Mouse (Mus musculus) liver, embryonic 14.5 days (tissue): ENCODE data around the gene Casp14. TPM values are rescaled to one million over a fixed set of nuclear protein-coding genes. Genes with fewer than 3 reads are reported as not detected.

ENCODE experiments used
- ATAC-seq: fragments of 200-750 bp; cut with Nextera tagmentation; 2 replicates; pipeline ENCODE4 v1.8.0; 2017; ENCODE audit warnings: moderate number of reproducible peaks, mild to moderate bottlenecking, moderate library complexity; ENCODE audit not compliant: insufficient read depth
- DNase-seq, 3 experiments: peaks; one replicate each; pipeline ENCODE4 v3.0.0-alpha.2; 2012 to 2013; ENCODE audit warnings: low read depth in 3 of 3, low spot score in 3 of 3
- H3K27ac ChIP-seq: fragments of 300-500 bp; sonication (generic); 2 replicates; pipeline ENCODE4 v1.5.1; 2014; ENCODE audit warnings: moderate library complexity, mild to moderate bottlenecking, control low read depth, inconsistent platforms
- H3K27me3 ChIP-seq: fragments of 300-500 bp; sonication (generic); 2 replicates; pipeline ENCODE4 v1.6.1; 2014; ENCODE audit warnings: mild to moderate bottlenecking, low read length, moderate library complexity; ENCODE audit not compliant: control insufficient read depth, insufficient read depth
- H3K36me3 ChIP-seq: fragments of 300-500 bp; sonication (generic); replicated peaks from 2 replicates; pipeline ENCODE4 v1.6.1; 2014; ENCODE audit warnings: low read depth; ENCODE audit not compliant: control insufficient read depth, insufficient read depth
- H3K4me1 ChIP-seq, 2 experiments: fragments of 200-500 bp in 1 of 2; fragments of 300-500 bp in 1 of 2; sonication (generic) in 1 of 2; replicated peaks; 2 replicates each; pipeline ENCODE4 v1.6.1; 2012 to 2014; ENCODE audit warnings: antibody characterized with exemption in 1 of 2, inconsistent platforms in 1 of 2, low read length in 1 of 2; ENCODE audit not compliant: control insufficient read depth in 2 of 2, insufficient read depth in 2 of 2
- H3K4me2 ChIP-seq: fragments of 300-500 bp; sonication (generic); 2 replicates; pipeline ENCODE4 v1.6.1; 2014; ENCODE audit warnings: low read depth, mild to moderate bottlenecking, control low read depth, moderate library complexity
- H3K4me3 ChIP-seq, 2 experiments: fragments of 200-500 bp in 1 of 2; fragments of 300-500 bp in 1 of 2; sonication (generic) in 1 of 2; 2 replicates each; pipeline ENCODE4 v1.5.1; 2012 to 2014; ENCODE audit warnings: low read depth in 2 of 2, low read length in 2 of 2, mild to moderate bottlenecking in 2 of 2, control low read depth in 1 of 2, inconsistent platforms in 1 of 2, moderate library complexity in 1 of 2; ENCODE audit not compliant: insufficient read depth in 1 of 2
- H3K9ac ChIP-seq: fragments of 300-500 bp; sonication (generic); replicated peaks from 2 replicates; pipeline ENCODE4 v1.6.1; 2014; ENCODE audit warnings: mild to moderate bottlenecking, control low read depth, moderate library complexity
- H3K9me3 ChIP-seq: fragments of 300-500 bp; sonication (generic); 2 replicates; pipeline ENCODE4 v1.6.1; 2016; ENCODE audit warnings: low read length, mixed read lengths; ENCODE audit not compliant: control insufficient read depth
- CTCF ChIP-seq: IDR thresholded peaks from 2 replicates; pipeline ENCODE4 v1.5.1; 2016; ENCODE audit warnings: antibody characterized with exemption, low read depth, control low read depth
- EP300 ChIP-seq: IDR thresholded peaks from 2 replicates; pipeline ENCODE4 v1.6.1; 2016; ENCODE audit warnings: antibody characterized with exemption, low read depth
- WGBS: fragments of 180-500 bp; shearing (Covaris S2); extraction: QIAGEN DNeasy Blood & Tissue Kit; methylation state at CpG from one replicate; pipeline ENCODE4 v1.1.7; 2014; ENCODE audit not compliant: insufficient replicate concordance; 5-methylcytosine and 5-hydroxymethylcytosine counted together
- polyA plus RNA-seq, 2 experiments: library from polyadenylated mRNA; depleted of rRNA in 1 of 2; stranded (reverse) in 1 of 2; unstranded in 1 of 2; fragments of >200 nt; fragmentation: Nextera tagmentation in 1 of 2; extraction: Ambion mirVana in 1 of 2; gene quantifications; 2 replicates each; pipeline versions ENCODE4 v1.2.1 to v1.2.3; 2012 to 2014

Casp14 gene
- polyA plus RNA-seq, 2 experiments, result not detected

- H3K9ac ChIP-seq, result no peak overlapping the region
- H3K4me1 ChIP-seq, result no peaks in the 10 kb centered on the region
- DNase-seq (no peak), ATAC-seq (no peak)
- H3K36me3 ChIP-seq, result no peaks in the 10 kb centered on the region
- H3K27ac ChIP-seq, result no peak overlapping the region
- no peaks in the 10 kb centered on the region for H3K27me3 ChIP-seq
- no peak for TF ChIP-seq EP300
- no peak for TF ChIP-seq CTCF
- WGBS, result 65% methylated on average over 5 of the region's 5 CpGs
- H3K9me3 ChIP-seq, result no peaks in the 10 kb centered on the region
- no peak overlapping the region for H3K4me3 ChIP-seq
- no peak overlapping the region for H3K4me2 ChIP-seq
These were observed 9.8 kb upstream of the Casp14 start for GRCm38 (mm10) chr10:78727876-78728275.

GRCm38 (mm10) chr10:78727035-78727434 lies 8.9 kb upstream of the Casp14 start:
- ATAC-seq (no peak), DNase-seq (no peak)
- Histone ChIP-seq H3K4me1 (no peaks in the 10 kb centered on the region), H3K27ac (no peak overlapping the region), H3K4me2 (no peak overlapping the region), H3K9me3 (no peaks in the 10 kb centered on the region), H3K36me3 (no peaks in the 10 kb centered on the region), H3K4me3 (no peak overlapping the region), H3K27me3 (no peaks in the 10 kb centered on the region), H3K9ac (no peak overlapping the region)
- WGBS, result 37% methylated on average over 3 of the region's 3 CpGs
- TF ChIP-seq EP300, result no peak
- TF ChIP-seq CTCF, result no peak

GRCm38 (mm10) chr10:78723416-78723815 lies 5.3 kb upstream of the Casp14 start:
- no peak overlapping the region for H3K9ac ChIP-seq
- H3K9me3 ChIP-seq, result no peaks in the 10 kb centered on the region
- 30% methylated on average over 2 of the region's 2 CpGs for WGBS
- H3K4me1 ChIP-seq, result no peaks in the 10 kb centered on the region
- ATAC-seq (no peak), DNase-seq (no peak)
- no peaks in the 10 kb centered on the region for H3K36me3 ChIP-seq
- H3K27ac ChIP-seq, result no peak overlapping the region
- no peak for TF ChIP-seq CTCF
- TF ChIP-seq EP300, result no peak
- H3K4me3 ChIP-seq, result no peak overlapping the region
- H3K27me3 ChIP-seq, result no peaks in the 10 kb centered on the region
- no peak overlapping the region for H3K4me2 ChIP-seq

GRCm38 (mm10) chr10:78722654-78723053 lies 4.6 kb upstream of the Casp14 start:
- ATAC-seq (no peak), DNase-seq (no peak)
- Histone ChIP-seq H3K9ac (no peak overlapping the region), H3K4me3 (no peak overlapping the region), H3K4me1 (no peaks in the 10 kb centered on the region), H3K27me3 (no peaks in the 10 kb centered on the region), H3K36me3 (no peaks in the 10 kb centered on the region), H3K27ac (no peak overlapping the region), H3K9me3 (no peaks in the 10 kb centered on the region), H3K4me2 (no peak overlapping the region)
- TF ChIP-seq EP300 (no peak), CTCF (no peak)
- WGBS, result 46% methylated on average over 2 of the region's 2 CpGs

GRCm38 (mm10) chr10:78722036-78722435 lies 3.9 kb upstream of the Casp14 start:
- no peaks in the 10 kb centered on the region for H3K4me1 ChIP-seq
- H3K27me3 ChIP-seq, result no peaks in the 10 kb centered on the region
- WGBS, result 62% methylated on average over 5 of the region's 5 CpGs
- no peak for DNase-seq
- ATAC-seq, result no peak
- no peak overlapping the region for H3K27ac ChIP-seq
- H3K4me3 ChIP-seq, result no peak overlapping the region
- H3K9ac ChIP-seq, result no peak overlapping the region
- no peaks in the 10 kb centered on the region for H3K9me3 ChIP-seq
- no peak overlapping the region for H3K4me2 ChIP-seq
- no peaks in the 10 kb centered on the region for H3K36me3 ChIP-seq
- no peak for TF ChIP-seq EP300
- no peak for TF ChIP-seq CTCF
